Mouse (Mus musculus) frontal cortex, adult (tissue): ENCODE data around the gene Thap11.
"Not testable (repeated sequence)": the region's sequence is repeated elsewhere in the genome, so short reads cannot be mapped to it uniquely, and the experiment has no call there.

Experiments
- ATAC-seq: cut with Nextera tagmentation; 2 replicates; pipeline ENCODE4 v1.9.2; 2017; ENCODE audit warnings: mild to moderate bottlenecking, moderate library complexity, mixed read lengths; ENCODE audit not compliant: low TSS enrichment

The Thap11 gene

DNA sequence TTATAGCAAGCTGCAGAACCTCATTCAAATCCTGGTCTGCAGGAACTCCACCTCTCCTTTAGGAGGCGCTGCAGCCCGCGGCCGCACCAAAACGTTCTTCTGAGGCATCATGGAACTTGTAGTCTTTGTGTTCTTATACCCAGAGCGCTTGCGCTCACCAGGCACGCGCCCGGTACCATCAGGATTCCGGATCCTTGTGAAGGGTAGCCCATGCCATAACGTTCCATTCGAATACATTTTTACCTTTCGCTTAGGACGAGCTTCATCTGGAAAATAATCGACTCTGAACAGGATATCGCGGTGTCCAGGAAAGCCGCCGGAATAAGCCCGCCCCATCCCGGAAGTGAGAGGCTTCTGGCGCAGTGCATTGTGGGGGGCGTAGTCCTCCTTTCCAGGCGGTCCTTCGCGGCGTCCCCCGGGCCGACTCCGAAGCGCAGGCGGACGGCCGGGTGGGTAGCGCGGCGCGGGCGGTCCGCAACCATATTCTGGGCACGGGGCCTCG lies at the start of gene Thap11:
TSS of gene Thap11 (plus strand) at position 418 of the 502 bp plus-strand sequence.
- ATAC-seq: peak; percentile 83

DNA sequence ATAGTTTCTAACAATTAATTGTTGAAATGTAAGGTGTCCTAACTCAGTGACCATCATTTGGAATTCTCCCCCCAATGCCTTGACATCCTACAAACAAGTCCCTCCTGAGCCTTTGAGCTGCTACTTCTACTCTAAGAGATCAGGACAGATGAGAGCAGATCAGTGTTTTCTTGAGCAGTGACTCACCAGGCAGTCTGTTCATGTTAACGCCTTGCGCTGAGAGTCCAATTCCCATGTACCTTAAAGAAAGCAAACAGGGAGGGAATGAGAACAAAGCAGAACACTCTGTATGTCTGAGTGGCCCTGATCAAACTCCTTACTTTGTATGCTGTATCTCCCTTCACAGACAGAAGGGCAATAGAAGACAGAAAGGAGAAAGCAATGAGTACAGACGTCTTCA lies 49.6 kb upstream of the Thap11 start:
- ATAC-seq: peak; percentile 38; the same call in 1 of the 2 replicates

DNA sequence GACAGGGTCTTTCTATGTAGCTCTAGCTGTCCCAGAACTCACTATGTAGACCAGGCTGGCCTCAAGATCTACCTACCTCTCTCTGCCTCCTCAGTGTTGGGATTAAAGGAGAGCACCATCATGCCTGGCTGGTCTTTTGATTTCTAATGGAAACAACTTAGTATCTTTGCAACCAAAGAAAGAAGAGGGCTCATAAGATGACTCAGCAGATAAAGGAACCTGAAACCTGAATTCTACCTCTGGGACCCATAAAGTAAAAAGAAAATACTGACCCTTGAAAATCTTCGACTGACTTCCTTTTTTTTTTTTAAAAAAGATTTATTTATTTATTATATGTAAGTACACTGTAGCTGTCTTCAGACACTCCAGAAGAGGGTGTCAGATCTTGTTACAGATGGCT lies 49.0 kb upstream of the Thap11 start:
- ATAC-seq: no peak

- no peak for ATAC-seq
Measured at GRCm38 (mm10) chr8:105807766-105808165, 47.2 kb upstream of the Thap11 start.

GRCm38 (mm10) chr8:105808480-105808879 lies 46.5 kb upstream of the Thap11 start:
- ATAC-seq: no peak

DNA sequence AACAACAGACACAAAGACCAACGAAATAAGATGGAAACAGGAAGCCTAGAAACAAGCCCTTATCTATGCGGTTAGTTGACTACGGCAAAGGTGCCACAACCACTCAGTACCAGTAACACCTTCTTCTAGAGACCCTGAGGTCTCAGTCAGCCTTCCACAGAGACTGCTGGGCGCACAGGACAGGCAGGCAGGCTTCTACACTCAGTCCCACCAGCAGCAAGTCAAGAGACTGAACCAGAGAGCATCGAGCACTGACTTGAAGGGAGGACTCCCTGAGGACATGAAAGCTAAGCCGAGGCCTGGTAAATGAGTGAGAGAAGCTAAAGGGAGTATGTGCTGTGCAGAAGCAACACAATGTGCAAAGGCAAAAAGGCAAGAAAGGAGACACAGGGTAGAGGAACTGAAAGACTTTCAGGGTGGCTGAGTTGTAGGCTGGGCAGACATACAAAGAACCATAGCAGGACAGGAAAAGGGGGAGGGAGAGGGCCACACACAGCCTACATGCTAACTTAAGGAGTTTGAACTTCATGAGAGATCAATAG lies 44.6 kb upstream of the Thap11 start:
- ATAC-seq: no peak

DNA sequence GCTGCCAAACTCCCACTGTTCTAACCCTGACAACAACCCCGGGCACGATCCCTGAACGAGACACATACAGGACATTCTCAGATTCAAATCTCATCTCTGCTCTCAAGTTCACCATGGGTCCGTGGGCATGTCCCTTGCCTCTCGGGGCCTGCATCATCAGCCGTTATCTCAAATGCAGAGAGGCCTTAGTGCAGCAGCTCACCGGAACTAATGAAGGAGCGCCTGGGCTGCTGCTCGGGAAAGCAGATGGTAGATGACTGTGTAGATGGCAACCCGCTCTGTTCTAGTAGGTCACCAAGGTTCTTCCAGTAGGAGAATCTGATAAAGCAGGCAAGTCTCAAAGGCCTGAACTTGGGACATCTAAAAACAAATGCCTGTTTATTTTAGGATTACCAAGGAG lies 43.9 kb upstream of the Thap11 start:
- no peak for ATAC-seq

DNA sequence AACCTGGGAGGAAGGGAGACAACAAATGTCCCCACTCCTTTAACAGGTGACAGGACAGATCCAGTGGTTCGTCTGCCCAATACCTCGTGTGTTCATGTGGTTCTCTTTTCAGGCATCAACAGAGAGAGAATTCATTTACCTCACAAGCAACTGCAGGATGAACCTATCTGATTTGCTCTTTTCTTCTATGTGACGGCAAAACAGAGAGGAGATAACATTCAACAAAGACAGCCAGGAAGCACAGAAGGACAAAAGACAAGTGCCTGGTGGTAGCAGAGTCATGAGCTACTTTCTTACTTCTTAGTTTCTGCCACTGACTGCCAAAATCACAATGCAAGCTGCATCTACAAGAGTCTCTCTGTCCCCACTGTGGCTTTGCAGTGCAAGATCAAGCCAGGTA lies 43.4 kb upstream of the Thap11 start:
- ATAC-seq: no peak

DNA sequence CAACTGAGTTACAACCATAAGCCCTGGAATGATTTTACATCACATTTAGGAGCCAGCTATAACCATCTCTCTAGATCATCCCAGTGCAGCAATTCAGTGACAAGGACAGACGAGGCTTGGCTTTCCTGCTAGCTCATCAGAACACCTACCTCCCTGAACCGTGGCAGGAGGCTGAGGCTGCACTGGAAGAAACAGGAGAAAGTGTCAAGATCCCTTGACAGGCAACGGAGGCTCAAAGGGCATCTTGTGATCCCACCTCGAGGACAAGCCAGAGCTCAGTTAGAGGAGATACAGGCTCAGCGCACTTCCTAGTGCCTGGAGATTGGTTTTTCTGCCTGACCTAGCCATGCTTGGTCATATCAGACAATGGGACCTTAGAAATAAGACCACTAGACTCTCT lies 42.4 kb upstream of the Thap11 start:
- no peak for ATAC-seq

GRCm38 (mm10) chr8:105813241-105813640 lies 41.7 kb upstream of the Thap11 start:
- ATAC-seq: no peak

GRCm38 (mm10) chr8:105819659-105820058 lies 35.3 kb upstream of the Thap11 start:
- ATAC-seq: no peak

- ATAC-seq: no peak
Measured at GRCm38 (mm10) chr8:105820925-105821324, 34.0 kb upstream of the Thap11 start.

- ATAC-seq: no peak
Measured at GRCm38 (mm10) chr8:105825506-105825905, 29.4 kb upstream of the Thap11 start.

DNA sequence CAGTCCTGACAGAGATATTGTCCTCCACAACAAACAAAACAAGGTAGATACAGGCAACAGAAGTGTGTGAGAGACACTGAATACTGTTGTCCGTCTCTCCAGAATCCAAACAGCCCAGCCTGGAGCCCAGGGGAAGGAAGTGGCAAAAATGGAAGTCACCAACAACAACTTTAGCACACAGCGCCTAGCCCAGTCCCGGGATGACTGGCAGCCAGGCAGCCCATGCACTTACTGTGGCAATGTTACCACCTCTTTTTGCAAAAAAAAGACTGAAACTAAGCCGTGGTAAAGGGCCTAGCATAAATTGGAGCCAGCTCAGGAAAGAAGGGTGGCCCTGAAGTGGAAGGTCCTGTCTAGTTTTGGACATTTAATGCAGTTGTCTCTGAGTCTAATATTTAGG lies 28.6 kb upstream of the Thap11 start:
- no peak for ATAC-seq

DNA sequence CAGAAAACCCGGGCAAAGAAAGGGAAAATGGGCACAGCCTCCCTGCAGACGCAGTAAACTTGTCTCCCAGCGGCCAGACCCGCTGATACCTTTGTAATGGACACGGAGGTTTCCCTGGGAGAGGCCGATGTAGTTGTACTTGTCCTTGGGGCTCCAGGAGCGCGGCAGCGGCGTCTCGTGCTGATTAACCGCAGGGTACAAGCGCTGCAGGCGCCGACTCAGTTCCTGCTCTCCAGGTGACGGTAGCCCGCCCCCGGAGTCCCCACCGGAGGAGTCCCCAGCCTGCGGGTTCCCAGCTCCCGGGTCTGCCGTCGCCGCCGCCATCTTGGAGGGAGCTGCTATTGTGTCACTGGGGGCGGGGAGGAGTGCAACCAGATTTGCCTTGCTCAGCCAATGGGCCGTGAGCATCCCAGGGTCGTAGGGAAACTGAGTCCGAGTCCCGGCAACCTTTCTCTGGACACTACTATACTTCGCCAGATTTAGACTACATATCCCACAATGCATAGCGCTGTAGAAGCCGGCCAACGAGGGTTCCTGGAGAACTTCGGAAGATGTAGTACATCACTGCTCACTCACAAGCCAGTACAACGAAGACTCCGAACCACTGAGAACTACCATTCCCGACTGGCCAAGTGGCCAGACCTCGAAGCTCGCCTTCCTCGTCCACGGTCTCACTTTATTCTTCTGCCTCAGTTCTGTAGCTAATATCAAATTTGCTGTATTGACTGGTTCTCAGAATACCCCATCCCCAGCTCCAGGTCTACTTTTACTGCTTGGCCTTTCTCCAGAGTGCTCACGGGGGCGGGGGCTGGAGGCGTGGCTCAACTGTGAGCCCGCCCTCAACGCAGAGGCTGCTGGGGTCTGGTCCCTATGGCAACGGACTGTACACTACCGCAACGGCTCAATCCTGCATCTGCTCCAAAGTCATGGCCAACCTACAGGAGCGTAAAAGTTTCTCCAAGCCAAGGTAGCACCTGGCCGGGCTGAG lies 27.8 kb upstream of the Thap11 start, which contains the start of the genes Ranbp10 and Tsnaxip1:
TSS of gene Ranbp10 (minus strand) at position 490 of the 988 bp plus-strand sequence.
TSS of gene Tsnaxip1 (plus strand) at position 871 of the 988 bp plus-strand sequence.
- peak; percentile 98 for ATAC-seq

DNA sequence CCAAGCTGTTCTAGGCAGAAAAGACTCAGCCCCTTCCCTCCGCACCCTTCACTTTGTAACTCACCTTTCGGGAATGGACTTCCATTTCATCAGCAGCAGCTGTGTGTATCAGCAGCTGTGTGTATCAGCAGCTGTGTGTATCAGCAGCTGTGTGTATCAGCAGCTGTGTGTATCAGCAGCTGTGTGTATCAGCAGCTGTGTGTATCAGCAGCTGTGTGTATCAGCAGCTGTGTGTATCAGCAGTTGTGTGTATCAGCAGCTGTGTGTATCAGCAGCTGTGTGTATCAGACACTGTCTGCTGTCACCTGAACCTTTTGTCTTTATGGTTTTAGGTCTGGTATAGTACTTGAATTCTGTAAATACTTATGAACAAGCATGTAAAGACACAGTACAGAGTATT lies 21.2 kb upstream of the Thap11 start:
- ATAC-seq: not testable (repeated sequence)

GRCm38 (mm10) chr8:105835318-105835717 lies 19.6 kb upstream of the Thap11 start:
- ATAC-seq: peak; percentile 82

- no peak for ATAC-seq
Measured at GRCm38 (mm10) chr8:105836991-105837390, 17.9 kb upstream of the Thap11 start.

DNA sequence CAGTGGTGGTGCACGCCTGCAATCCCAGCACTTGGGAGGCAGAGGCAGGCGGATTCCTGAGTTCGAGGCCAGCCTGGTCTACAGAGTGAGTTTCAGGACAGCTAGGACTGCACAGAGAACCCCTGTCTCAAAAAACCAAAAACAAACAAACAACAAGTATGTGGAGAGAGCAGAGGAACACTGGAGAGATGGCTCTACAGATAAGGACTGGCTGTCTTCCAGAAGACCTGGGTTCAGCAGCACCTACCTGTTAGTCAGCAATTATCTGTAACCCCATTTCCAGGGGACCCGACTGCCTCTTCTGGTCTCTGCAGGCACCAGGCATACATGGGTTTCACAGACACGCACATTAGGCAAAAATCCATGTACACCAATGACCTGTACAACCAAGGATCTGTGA lies 15.7 kb upstream of the Thap11 start:
- ATAC-seq: no peak

- no peak for ATAC-seq
Measured at GRCm38 (mm10) chr8:105846678-105847077, 8.3 kb upstream of the Thap11 start.

- ATAC-seq: no peak
Measured at GRCm38 (mm10) chr8:105850014-105850413, 4.9 kb upstream of the Thap11 start.

DNA sequence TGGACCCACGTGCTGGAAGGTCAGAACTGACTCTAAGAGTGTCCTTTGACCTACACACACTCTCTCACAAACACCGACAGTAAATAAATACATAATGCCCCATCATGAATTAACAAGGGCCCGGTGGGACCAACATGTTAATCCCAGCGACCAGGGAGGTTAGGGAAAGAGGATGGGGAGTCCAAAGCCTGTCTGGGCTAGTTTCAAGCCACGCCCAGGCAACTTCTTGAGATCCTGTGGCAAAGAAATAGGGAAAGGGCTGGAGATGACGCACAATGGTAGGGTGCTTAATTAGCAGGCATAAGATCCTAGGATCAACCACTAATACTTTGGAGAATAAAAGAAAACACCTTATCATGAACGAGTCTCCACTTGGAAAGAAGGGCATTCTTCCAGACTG lies 4.3 kb upstream of the Thap11 start:
- ATAC-seq: no peak

GRCm38 (mm10) chr8:105851651-105852143 lies 3.2 kb upstream of the Thap11 start:
- ATAC-seq: peak; percentile 78
